Mouse (Mus musculus): ENCODE measurements around the gene Myh7. TPM values are rescaled to one million over a fixed set of nuclear protein-coding genes. Genes with fewer than 3 reads are reported as not detected.
"Not testable (repeated sequence)": the region's sequence is repeated elsewhere in the genome, so short reads cannot be mapped to it uniquely, and the experiment has no call there.

The Myh7 gene
- polyA plus RNA-seq, 1 experiment from 2014 or later: 0.16 TPM

GRCm38 (mm10) chr14:54950493-54950892, 43.9 kb downstream of the Myh7 start:
- 58% methylated on average over 12 of the region's 12 CpGs for WGBS
- H3K36me3 ChIP-seq (ENCODE audit: insufficient read depth, low read length): no peaks in the 10 kb centered on the region
- no peaks in the 10 kb centered on the region for H3K4me1 ChIP-seq (replicated peaks; ENCODE audit: insufficient read depth, low read length)
- no peak for TF ChIP-seq CTCF (IDR thresholded peaks at IDR 0.05; ENCODE audit: low read depth)
- no peak overlapping the region for H3K9ac ChIP-seq (ENCODE audit: low read depth, low read length)
- no peak for DNase-seq (ENCODE audit: low spot score)
- no peaks in the 10 kb centered on the region for H3K9me3 ChIP-seq (replicated peaks; ENCODE audit: low read length)
- no peak for ATAC-seq (replicated peaks; ENCODE audit: low FRiP score, low read depth)
- H3K27ac ChIP-seq: no peak overlapping the region
- H3K27me3 ChIP-seq (ENCODE audit: insufficient read depth, low read length): no peaks in the 10 kb centered on the region
- no peak overlapping the region for H3K4me2 ChIP-seq (ENCODE audit: low read length)
- H3K4me3 ChIP-seq (replicated peaks; ENCODE audit: low read depth, low read length): no peak overlapping the region

DNA sequence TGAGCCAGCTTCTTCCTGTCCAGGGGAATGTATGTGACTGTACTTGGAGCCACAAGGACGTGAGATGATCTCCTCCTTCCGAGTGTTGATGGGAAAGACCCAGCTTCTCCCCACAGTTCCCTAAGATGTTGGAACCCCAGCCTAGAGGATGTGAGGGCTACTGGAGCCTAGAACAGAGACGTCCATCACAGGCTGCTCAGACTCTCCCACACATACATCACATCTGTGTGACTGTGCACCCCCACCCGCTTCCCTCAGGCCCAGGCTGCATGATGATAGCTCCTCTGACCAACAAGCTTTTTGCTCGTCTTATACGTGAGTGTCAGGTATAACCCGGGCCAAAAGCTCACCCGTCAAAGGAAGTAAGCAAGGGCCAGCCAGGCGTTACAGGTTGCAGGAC, 45.6 kb downstream of the Myh7 start:
- DNase-seq (ENCODE audit: low spot score) (no peak), ATAC-seq (replicated peaks; ENCODE audit: low FRiP score, low read depth) (no peak)
- H3K4me3 ChIP-seq (replicated peaks; ENCODE audit: low read depth, low read length): no peak overlapping the region
- no peak overlapping the region for H3K27ac ChIP-seq
- H3K9me3 ChIP-seq (replicated peaks; ENCODE audit: low read length): no peaks in the 10 kb centered on the region
- no peaks in the 10 kb centered on the region for H3K4me1 ChIP-seq (replicated peaks; ENCODE audit: insufficient read depth, low read length)
- no peak for TF ChIP-seq CTCF (IDR thresholded peaks at IDR 0.05; ENCODE audit: low read depth)
- H3K9ac ChIP-seq (ENCODE audit: low read depth, low read length): no peak overlapping the region
- H3K27me3 ChIP-seq (ENCODE audit: insufficient read depth, low read length): no peaks in the 10 kb centered on the region
- no peaks in the 10 kb centered on the region for H3K36me3 ChIP-seq (ENCODE audit: insufficient read depth, low read length)
- WGBS: 77% methylated on average over 9 of the region's 9 CpGs
- no peak overlapping the region for H3K4me2 ChIP-seq (ENCODE audit: low read length)

DNA sequence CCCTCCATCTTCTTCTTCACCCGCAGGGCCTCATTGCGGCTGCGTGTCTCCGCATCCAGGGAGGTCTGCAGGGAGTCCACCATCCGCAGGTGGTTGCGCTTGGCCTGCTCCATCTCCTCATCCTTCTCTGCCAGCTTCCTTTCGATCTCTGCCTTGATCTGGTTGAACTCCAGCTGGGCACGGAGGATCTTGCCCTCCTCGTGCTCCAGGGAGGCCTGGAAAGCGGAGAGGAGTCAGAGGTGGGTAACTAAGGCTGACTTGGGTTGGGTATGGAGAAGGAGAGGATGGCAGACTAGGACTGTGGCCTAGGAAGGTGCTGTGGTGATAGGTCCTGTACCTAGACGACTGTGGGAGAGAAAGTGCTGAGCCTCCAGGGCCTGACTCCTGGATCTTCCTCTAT, 47.4 kb downstream of the Myh7 start:
- not testable (repeated sequence) for H3K27me3 ChIP-seq (ENCODE audit: insufficient read depth, low read length); H3K4me3 ChIP-seq (replicated peaks; ENCODE audit: low read depth, low read length); H3K9me3 ChIP-seq (replicated peaks; ENCODE audit: low read length); H3K36me3 ChIP-seq (ENCODE audit: insufficient read depth, low read length); H3K4me1 ChIP-seq (replicated peaks; ENCODE audit: insufficient read depth, low read length); ATAC-seq (replicated peaks; ENCODE audit: low FRiP score, low read depth); H3K27ac ChIP-seq; H3K4me2 ChIP-seq (ENCODE audit: low read length); H3K9ac ChIP-seq (ENCODE audit: low read depth, low read length); DNase-seq (ENCODE audit: low spot score)
- WGBS: 84% methylated on average over 10 of the region's 11 CpGs

GRCm38 (mm10) chr14:54945975-54946704, 48.3 kb downstream of the Myh7 start:
- no peak for TF ChIP-seq CTCF (IDR thresholded peaks at IDR 0.05; ENCODE audit: low read depth)
- no peak for ATAC-seq (replicated peaks; ENCODE audit: low FRiP score, low read depth)
- no peaks in the 10 kb centered on the region for H3K36me3 ChIP-seq (ENCODE audit: insufficient read depth, low read length)
- H3K4me1 ChIP-seq (replicated peaks; ENCODE audit: insufficient read depth, low read length): no peaks in the 10 kb centered on the region
- no peaks in the 10 kb centered on the region for H3K27me3 ChIP-seq (ENCODE audit: insufficient read depth, low read length)
- H3K9me3 ChIP-seq (replicated peaks; ENCODE audit: low read length): no peaks in the 10 kb centered on the region
- no peak overlapping the region for H3K9ac ChIP-seq (ENCODE audit: low read depth, low read length)
- H3K27ac ChIP-seq: no peak overlapping the region
- WGBS: 52% methylated on average over 19 of the region's 19 CpGs
- no peak overlapping the region for H3K4me3 ChIP-seq (replicated peaks; ENCODE audit: low read depth, low read length)
- DNase-seq (ENCODE audit: low spot score): no peak
- H3K4me2 ChIP-seq (ENCODE audit: low read length): no peak overlapping the region

GRCm38 (mm10) chr14:54944939-54945338, 49.5 kb downstream of the Myh7 start:
- Histone ChIP-seq H3K36me3 (ENCODE audit: insufficient read depth, low read length) (no peaks in the 10 kb centered on the region), H3K9ac (ENCODE audit: low read depth, low read length) (no peak overlapping the region), H3K27me3 (ENCODE audit: insufficient read depth, low read length) (no peaks in the 10 kb centered on the region), H3K9me3 (replicated peaks; ENCODE audit: low read length) (no peaks in the 10 kb centered on the region), H3K4me1 (replicated peaks; ENCODE audit: insufficient read depth, low read length) (no peaks in the 10 kb centered on the region), H3K27ac (no peak overlapping the region), H3K4me3 (replicated peaks; ENCODE audit: low read depth, low read length) (no peak overlapping the region), H3K4me2 (ENCODE audit: low read length) (no peak overlapping the region)
- 54% methylated on average over 2 of the region's 2 CpGs for WGBS
- DNase-seq (ENCODE audit: low spot score): no peak
- no peak for ATAC-seq (replicated peaks; ENCODE audit: low FRiP score, low read depth)
- no peak for TF ChIP-seq CTCF (IDR thresholded peaks at IDR 0.05; ENCODE audit: low read depth)

GRCm38 (mm10) chr14:54943971-54944370, 50.5 kb downstream of the Myh7 start:
- H3K9ac ChIP-seq (ENCODE audit: low read depth, low read length): no peak overlapping the region
- H3K27ac ChIP-seq: no peak overlapping the region
- no peaks in the 10 kb centered on the region for H3K27me3 ChIP-seq (ENCODE audit: insufficient read depth, low read length)
- 0 out of 2 replicates have a peak, but pooled peaks cover 5% of the 10 kb centered on the region for H3K4me1 ChIP-seq (replicated peaks; ENCODE audit: insufficient read depth, low read length)
- no peaks in the 10 kb centered on the region for H3K9me3 ChIP-seq (replicated peaks; ENCODE audit: low read length)
- ATAC-seq (replicated peaks; ENCODE audit: low FRiP score, low read depth): no peak
- DNase-seq (ENCODE audit: low spot score): no peak
- WGBS: 97% methylated on average over 7 of the region's 7 CpGs
- H3K4me3 ChIP-seq (replicated peaks; ENCODE audit: low read depth, low read length): no peak overlapping the region
- no peaks in the 10 kb centered on the region for H3K36me3 ChIP-seq (ENCODE audit: insufficient read depth, low read length)
- H3K4me2 ChIP-seq (ENCODE audit: low read length): no peak overlapping the region
- TF ChIP-seq CTCF (IDR thresholded peaks at IDR 0.05; ENCODE audit: low read depth): no peak

GRCm38 (mm10) chr14:54942479-54942878, 51.9 kb downstream of the Myh7 start:
- Histone ChIP-seq H3K4me2 (ENCODE audit: low read length) (no peak overlapping the region), H3K4me1 (replicated peaks; ENCODE audit: insufficient read depth, low read length) (0 out of 2 replicates have a peak, but pooled peaks cover 5% of the 10 kb centered on the region), H3K9ac (ENCODE audit: low read depth, low read length) (no peak overlapping the region), H3K36me3 (ENCODE audit: insufficient read depth, low read length) (no peaks in the 10 kb centered on the region), H3K9me3 (replicated peaks; ENCODE audit: low read length) (no peaks in the 10 kb centered on the region), H3K27me3 (ENCODE audit: insufficient read depth, low read length) (no peaks in the 10 kb centered on the region), H3K4me3 (replicated peaks; ENCODE audit: low read depth, low read length) (no peak overlapping the region), H3K27ac (no peak overlapping the region)
- 89% methylated on average over 8 of the region's 8 CpGs for WGBS
- TF ChIP-seq CTCF (IDR thresholded peaks at IDR 0.05; ENCODE audit: low read depth): no peak
- no peak for ATAC-seq (replicated peaks; ENCODE audit: low FRiP score, low read depth)
- DNase-seq (ENCODE audit: low spot score): no peak
